Mouse (Mus musculus) inflammation-experienced regulatory T-cells, adult 6 months (primary cell): ENCODE data around the gene Pirt. TPM values are rescaled to one million over a fixed set of nuclear protein-coding genes. Genes with fewer than 3 reads are reported as not detected.

Experiments
- ATAC-seq: one replicate; pipeline ENCODE4 v1.8.0; 2017
- polyA plus RNA-seq, 3 experiments: library from polyadenylated mRNA; unstranded; fragments of 100-300 nt; shearing (Covaris generic); gene quantifications; one replicate each; pipeline ENCODE4 v1.2.1; 2017

Gene Pirt
- polyA plus RNA-seq = not detected

DNA sequence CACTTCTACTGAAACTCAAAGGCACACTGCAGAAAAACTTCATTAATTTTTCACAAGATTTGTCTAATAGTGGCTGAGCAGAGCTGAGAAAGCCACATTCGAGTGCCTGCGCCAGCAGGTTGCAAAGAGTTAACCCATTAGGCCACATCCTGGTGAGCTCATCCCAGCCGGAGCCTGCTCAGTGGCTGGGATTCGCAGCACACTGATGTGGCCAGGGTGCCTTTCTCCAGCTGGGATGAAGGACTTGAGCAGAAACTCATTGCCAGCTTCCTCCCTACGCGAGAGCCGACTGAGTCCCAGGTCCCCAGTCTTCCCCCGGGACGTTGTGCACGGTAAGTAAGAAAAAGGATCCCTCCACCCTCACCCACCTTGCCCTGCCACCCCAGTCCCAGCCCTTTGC, at the start of gene Pirt:
TSS of gene Pirt (plus strand) at position 171 of the 400 bp plus-strand sequence.
- no peak for ATAC-seq

DNA sequence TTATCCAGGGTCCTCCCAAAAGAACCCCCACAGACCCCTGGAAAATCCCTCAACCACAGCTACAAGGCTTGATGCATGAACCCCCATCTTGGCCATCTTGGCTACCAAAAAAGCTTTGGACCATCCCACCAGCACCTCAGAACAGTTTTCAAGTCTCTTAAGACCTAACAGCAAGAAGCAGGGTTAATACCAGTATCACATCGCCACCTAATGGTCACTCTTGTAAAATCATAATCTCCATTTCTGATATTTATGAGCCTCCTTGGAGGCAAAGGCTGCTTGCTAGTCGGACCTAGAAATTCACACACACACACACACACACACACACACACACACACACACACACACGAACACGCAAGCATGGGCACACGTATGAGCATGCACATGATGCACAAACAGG, 40.1 kb upstream of the Pirt start:
- no peak for ATAC-seq

GRCm38 (mm10) chr11:66872773-66873470, 38.9 kb upstream of the Pirt start:
- no peak for ATAC-seq

DNA sequence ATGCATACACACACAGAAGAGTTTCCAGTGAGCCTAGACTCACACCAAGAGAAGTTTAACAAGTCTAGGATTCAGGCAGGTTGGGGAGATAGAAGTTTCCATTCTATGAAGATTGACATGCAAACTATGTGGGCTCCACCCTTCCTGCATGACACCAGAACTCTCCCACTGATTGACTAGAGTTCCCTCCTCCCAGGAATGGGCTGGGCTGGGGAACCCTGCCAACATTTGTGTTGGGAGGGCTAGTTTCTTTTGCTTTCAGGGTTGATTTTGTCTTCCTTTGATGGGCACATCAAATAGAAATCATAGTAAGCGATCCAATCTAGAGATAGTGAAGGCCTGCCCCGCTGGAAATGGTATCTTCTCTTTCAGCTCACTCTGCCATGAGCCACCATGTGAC, 30.5 kb upstream of the Pirt start:
- ATAC-seq = no peak

DNA sequence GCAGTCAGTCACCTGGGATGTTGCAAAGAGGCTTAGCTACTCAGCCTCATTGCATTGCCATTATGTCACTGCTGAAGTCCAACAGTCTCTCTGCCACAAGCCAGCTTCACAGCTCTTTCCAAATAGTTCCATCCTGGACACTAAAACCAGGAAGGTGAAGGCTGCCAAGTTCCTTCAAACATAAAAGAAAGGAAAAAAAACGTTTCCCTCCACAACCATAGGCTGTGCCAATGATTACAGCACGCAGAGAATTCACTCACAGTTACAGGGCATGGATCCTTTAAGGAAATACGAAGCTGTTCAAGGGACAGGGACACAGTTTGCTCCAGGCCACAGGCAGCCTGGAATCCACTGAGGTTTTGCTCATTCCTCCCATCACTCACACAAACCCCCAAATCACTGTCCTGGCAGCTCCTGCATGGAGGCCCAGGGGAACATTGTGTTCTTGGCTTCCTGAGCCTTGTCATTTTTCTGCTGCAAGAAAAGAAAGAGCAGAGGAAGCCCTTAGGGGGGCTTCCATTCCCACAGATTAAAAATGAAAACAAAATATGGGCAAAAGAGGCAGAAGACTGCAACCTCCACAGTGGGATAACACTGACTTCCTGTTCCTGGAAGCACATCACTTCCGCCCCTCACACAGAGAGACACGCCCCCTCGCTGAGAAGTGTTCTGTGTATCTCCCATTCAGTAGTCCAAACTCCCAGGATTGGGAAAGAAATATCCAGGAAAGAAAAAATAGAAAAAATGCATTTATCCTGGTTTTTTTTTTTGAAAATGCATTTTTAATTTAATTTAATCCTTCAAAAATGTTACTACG, 29.3 kb upstream of the Pirt start:
- no peak for ATAC-seq

- no peak for ATAC-seq
These were observed 19.2 kb upstream of the Pirt start for GRCm38 (mm10) chr11:66892536-66892935.

GRCm38 (mm10) chr11:66898747-66899146, 13.0 kb upstream of the Pirt start:
- no peak for ATAC-seq

DNA sequence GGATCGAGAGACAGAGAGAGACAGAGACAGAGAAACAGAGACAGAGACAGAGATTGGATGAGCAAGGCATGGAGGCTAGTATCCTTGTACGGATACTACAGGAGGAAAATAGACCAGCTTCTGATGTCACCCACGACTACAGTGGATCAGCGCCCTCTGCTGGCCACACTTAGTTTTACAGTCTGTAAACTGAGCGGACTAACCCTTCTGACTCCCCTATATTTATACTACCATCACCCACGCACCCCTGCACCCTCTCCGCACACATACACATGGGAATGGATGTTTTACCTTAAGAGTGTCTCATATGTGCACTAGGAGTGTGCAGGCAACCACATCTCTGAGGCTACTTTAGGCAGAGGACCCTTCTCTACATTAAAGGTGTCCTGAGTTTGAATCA, 12.4 kb upstream of the Pirt start:
- ATAC-seq = no peak

DNA sequence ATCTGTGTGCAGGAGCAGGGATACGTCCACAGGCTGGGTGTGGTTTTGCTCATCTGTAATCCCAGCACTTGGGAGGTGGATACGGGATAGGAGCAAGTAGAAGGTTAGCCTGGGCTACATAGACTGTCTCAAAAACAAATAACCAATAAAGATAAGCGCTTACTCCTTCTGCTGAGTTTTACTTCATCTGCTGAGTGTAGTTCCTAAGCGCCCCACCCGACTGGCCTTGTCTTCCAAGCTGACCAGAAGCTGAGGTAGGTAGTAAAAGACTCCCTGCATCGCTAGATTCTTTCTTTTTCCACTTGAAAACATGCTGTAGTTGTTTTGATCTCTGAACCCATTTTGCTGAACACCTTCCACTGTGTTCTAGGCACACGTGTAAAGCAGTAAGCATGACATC, 9.0 kb upstream of the Pirt start:
- ATAC-seq = no peak

DNA sequence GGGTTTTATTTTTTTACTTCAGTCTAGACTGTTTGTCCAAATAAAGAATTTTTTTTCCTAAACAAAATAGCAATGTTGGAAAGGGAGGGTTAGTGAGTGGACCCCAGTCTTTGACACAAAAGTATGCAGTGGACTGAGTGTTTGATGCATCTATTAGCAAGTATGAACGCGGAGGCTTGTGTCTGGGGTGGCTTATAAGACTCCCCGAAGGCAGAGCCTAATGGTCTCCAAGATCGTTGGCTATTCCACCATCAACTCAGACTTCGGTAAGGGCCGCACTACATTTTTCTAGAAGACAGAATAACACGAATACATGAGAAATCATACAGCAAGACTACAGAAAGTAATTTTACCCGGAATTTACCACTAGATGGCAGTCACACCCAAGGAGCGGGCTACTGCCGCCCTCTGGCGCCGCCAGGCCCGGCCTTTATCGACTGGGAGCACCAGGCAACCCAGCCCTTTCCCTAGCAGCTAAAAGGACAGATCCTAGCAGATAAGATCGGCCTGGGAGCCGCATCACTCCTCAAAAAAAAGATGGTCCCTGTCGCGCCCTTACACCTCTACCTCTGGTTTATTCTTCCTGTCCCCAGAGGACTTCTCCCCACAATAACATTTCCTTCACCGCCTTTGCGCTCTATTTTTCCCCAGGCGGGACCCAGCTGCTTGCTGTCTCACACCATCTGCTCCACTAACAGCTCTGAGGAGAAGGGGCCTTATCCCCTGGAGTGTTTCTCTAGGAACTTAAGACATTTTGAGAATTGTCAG, 6.0 kb upstream of the Pirt start:
- no peak for ATAC-seq

- ATAC-seq = no peak
These were observed 1.0 kb downstream of the Pirt start for GRCm38 (mm10) chr11:66912531-66913458.

- ATAC-seq = no peak
These were observed 2.5 kb downstream of the Pirt start for GRCm38 (mm10) chr11:66914249-66914648.

DNA sequence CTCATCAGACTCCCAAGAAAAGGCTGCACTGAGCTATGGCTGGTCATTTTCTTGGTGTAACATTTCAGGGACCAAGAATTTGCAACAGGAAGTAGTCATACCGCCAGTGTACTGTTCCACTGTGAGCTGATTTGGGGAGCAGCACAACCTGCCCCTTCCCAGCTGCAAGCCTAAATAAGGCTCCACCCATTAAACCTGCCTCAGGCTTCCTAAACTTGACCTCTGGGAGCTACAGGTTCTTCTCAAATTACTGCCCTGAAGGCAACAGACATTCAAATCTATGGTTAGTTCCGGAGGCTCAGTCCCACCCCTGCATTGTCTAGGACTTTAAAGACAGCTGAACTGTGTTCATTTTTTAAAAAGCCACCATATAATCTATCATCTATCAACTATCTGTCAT, 8.2 kb downstream of the Pirt start:
- no peak for ATAC-seq

DNA sequence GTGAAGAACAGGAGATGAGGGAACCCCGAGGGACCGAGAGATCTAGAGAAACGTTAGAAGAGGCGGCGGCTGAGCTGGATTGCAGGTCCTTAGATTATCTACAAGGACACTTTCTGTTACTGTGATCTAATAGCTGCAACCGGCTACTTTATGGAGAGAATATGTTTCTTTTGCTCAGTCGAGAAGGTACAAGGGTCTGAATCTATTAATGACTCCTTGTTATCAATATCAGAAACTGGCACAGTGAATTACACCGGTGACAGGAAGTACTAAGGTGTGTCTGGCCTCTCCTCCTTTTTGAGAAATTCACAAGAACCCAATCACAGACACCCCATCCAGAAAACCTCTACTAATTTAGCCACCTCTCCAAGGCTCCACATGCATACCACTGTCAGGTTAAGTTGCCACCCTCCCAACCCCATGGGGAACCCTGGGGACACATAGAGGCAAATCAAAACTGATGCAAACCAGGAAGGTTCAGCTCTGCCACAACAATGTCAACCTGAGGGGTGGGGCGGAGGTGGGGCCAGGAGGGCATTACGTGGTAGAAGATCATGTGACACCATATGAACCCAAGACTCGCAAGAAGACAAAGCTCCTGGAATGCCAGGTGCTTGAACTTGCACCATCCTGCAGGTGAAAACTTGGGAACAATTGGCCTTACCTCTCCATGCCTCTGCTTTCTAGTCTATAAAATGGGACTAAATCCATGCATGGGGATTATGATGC, 12.5 kb downstream of the Pirt start:
- ATAC-seq = no peak

GRCm38 (mm10) chr11:66928311-66928710, 16.5 kb downstream of the Pirt start:
- ATAC-seq = no peak

GRCm38 (mm10) chr11:66932827-66933599, 21.2 kb downstream of the Pirt start:
- no peak for ATAC-seq

DNA sequence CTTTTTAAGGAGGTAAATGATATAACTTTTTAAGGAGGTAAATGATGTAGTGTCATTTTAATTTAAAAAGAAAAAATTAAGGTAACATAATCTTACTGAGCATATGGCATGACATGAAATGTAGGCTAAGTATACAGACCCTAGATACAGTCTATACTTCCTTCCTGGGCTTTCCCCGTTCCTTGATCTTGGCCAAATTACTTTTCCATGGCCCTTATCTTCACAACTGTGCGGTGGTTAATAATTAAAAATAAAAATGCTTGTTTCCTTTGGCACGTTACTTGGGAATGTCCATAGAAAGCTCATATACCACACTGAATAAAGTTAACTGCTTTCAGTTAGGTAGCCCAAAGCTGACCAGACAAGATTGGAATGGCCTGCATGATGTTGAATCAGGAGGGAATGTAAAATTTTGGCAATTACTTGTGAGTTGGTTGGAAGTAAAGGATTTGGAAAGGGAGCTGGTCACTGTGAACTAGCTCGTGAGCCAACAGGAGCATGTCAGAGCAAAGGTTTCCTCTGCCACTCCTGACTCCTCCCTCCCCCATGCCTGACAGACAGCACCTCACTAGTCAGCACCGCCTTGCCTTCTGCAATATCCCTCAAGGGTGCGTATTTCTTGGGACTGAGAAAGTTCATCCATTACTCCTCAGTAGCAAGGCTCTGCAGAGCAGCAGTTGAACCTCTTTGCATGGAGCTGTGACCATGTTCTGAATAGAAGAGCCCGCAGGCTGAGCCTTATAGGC, 22.8 kb downstream of the Pirt start:
- ATAC-seq = no peak

DNA sequence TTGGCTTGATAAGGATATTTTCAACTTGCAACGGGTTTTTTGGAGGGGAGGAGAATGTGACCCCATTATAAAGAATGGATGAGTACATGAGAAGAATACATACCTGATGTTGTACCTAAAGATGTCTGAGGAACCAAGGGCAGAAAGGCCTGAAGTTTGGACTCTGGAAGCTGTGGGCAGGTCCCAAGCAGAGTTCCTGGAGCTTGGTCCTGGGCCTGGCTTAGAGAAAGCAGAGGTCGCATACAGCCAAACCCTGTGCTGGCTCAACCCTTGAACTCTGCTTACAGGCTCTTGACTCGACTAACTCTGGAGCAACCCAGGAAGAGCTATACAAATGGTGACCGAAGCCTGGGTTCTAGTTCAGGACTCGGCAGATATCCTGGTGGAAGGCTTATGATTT, 30.2 kb downstream of the Pirt start:
- no peak for ATAC-seq

DNA sequence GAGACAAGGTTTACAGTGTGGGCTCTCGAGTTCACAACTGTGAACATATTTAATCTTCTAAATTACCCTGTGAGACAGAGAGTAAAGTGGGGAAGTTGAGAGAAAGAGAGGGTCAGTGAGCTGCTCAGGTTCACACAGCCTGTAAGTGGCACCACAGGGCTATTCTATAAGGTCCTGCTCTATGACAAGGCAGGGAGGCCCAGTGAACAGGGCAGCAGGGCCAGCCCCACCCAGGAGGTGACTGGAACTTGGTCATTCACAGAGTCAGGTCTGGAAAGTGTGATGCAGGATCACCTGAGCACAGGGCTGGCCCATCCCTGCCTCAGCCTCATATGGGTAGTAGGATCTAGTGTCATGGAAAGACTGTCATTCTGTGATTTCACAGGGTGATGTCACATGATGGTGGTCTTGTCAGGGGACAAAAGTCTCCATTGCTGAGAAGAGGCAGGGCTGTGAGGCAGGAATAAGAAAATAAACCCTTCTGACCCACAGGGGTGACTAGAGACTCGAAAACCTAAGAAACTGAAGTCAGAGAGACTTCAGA, 33.5 kb downstream of the Pirt start:
- no peak for ATAC-seq

DNA sequence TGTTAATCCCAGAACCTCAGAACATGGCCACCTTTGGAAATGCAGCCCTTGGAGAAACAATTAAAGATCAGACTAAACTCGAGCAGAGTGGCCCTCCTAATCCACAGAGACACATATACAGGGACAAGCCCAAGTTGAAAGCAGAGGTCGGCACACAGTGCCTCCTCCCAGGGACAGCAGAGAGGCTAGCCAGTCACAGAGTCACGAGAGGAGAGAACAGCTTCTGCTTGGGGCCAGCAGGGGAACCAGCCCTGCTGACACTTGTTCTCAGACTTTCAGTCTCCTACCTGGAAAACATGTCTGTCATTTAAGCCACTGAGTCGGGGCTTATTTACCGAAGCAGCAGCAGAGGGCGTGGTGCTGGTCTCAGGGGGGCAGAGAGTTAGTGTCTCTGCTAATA, 34.7 kb downstream of the Pirt start:
- no peak for ATAC-seq
